Comparison of ENCODE assay signal across 9 mouse cellular contexts in the genomic region with DNA sequence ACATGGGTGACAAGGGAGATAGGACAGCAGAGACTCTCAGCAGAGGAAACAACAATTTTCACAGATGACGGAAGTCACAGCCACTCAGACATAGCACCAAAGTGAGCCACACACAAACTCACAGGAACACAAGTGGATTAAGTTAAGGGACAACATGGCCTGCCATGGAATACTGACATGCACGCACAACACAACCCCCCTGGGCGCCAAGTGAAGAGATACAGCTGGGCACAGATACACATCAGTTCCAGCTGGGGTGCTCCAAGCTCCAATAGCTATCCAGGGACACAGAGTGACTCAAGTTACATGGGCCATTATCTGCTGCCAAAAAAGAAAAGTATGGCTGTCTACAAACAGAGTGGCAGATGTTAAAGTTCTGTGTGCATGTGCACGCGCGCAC. TPM values are rescaled to one million over a fixed set of nuclear protein-coding genes. Genes with fewer than 3 reads are reported as not detected.
DNase-seq lines count a peak whose midpoint lies in the region; ATAC-seq and TF ChIP-seq lines count a peak whose summit lies in the region.
"Had no signal": no experiment of that assay in that cellular context is flagged by ENCODE, and none has a peak within 500 bp of the region (broad histone marks: within the 10 kb centered on the region; RNA-seq: fewer than 3 reads in every experiment).

No protein-coding gene starts in this region.

- H3K4me3 ChIP-seq in megakaryocyte, embryonic 14.5 days (replicated peaks): peak overlapping the region; percentile 91
- H3K4me3 ChIP-seq in heart, embryonic 14.5 days (ENCODE audit: control insufficient read depth in 1 of 2, insufficient read depth in 1 of 2, low read depth in 1 of 2, low read length in 2 of 2): peak overlapping the region; percentile 51 to 56
- H3K4me3 ChIP-seq in liver, embryonic 11.5 days (ENCODE audit: low read depth, low read length): peak overlapping the region; percentile 59
- H3K4me3 ChIP-seq in olfactory bulb, adult 2 months (ENCODE audit: insufficient read depth, low read depth, low read length): 0 out of 2 replicates have a peak overlapping the region, but pooled peaks have one; percentile 45

- no peaks in the 10 kb centered on the region for H3K36me3 ChIP-seq in megakaryocyte, embryonic 14.5 days (replicated peaks; ENCODE audit: low read length)
- H3K36me3 ChIP-seq in heart, embryonic 14.5 days (ENCODE audit: control insufficient read depth, insufficient read depth, low read length): no peaks in the 10 kb centered on the region
- no peaks in the 10 kb centered on the region for H3K36me3 ChIP-seq in liver, embryonic 11.5 days (ENCODE audit: control insufficient read depth, insufficient read depth, low read length)

- no peak for TF ChIP-seq CTCF in olfactory bulb, adult 2 months (IDR thresholded peaks at IDR 0.05; ENCODE audit: insufficient read depth, low read depth, low read length)

- peaks cover 70% of the 10 kb centered on the region for H3K4me1 ChIP-seq in megakaryocyte, embryonic 14.5 days
- peaks cover 14 to 20% of the 10 kb centered on the region in 2 experiments; a peak in 3 of 4 replicates for H3K4me1 ChIP-seq in heart, embryonic 14.5 days (ENCODE audit: control insufficient read depth in 2 of 2, insufficient read depth in 2 of 2, low read length in 2 of 2)
- peaks cover 29% of the 10 kb centered on the region for H3K4me1 ChIP-seq in liver, embryonic 11.5 days (replicated peaks; ENCODE audit: control insufficient read depth, insufficient read depth, low read length)
- peaks cover 12% of the 10 kb centered on the region for H3K4me1 ChIP-seq in olfactory bulb, adult 2 months (ENCODE audit: control insufficient read depth, insufficient read depth, low read length)

- WGBS in heart, embryonic 14.5 days: 82% methylated on average over 6 of the region's 6 CpGs
- 78% methylated on average over 6 of the region's 6 CpGs for WGBS in liver, embryonic 11.5 days
- 89% methylated on average over 6 of the region's 6 CpGs for WGBS in olfactory bulb, adult 2 months

- no peak for TF ChIP-seq POLR2A in olfactory bulb, adult 2 months (IDR thresholded peaks at IDR 0.05; ENCODE audit: insufficient read depth, low read depth, low read length)

- no peak for DNase-seq in liver, embryonic 11.5 days (ENCODE audit: low spot score)
- DNase-seq in spleen, adult 18-20 months: no peak
- DNase-seq in spleen, postnatal 4 days (ENCODE audit: low spot score in 2 of 2): no peak
- DNase-seq in thymus, postnatal 10 days (ENCODE audit: low spot score in 2 of 2): no peak
- DNase-seq: thymus, adult 18-20 months had no signal

- 0 out of 4 replicates have a peak overlapping the region, but pooled peaks of 1 of the 2 experiments have one; percentile 14 for H3K27ac ChIP-seq in heart, embryonic 14.5 days (replicated peaks in 1 of 2; ENCODE audit: control insufficient read depth in 1 of 2, insufficient read depth in 1 of 2, low read depth in 2 of 2, low read length in 2 of 2)
- peak overlapping the region; percentile 38; the same call in 1 of the 2 replicates for H3K27ac ChIP-seq in liver, embryonic 11.5 days (ENCODE audit: low read depth, low read length)
- H3K27ac ChIP-seq in olfactory bulb, adult 2 months (ENCODE audit: insufficient read depth, low read depth, low read length): no peak overlapping the region

- no peak for ATAC-seq in megakaryocyte, adult 5-6 weeks (ENCODE audit: poor library complexity, severe bottlenecking)
- ATAC-seq in heart, embryonic 14.5 days (ENCODE audit: insufficient number of reproducible peaks, insufficient read depth, low FRiP score, low read depth): no peak
- no peak for ATAC-seq in liver, embryonic 11.5 days (replicated peaks; ENCODE audit: low FRiP score)

- H3K4me2 ChIP-seq in heart, embryonic 14.5 days (ENCODE audit: low read length): peak overlapping the region; percentile 83
- peak overlapping the region; percentile 81 for H3K4me2 ChIP-seq in liver, embryonic 11.5 days

- H3K27me3 ChIP-seq in megakaryocyte, embryonic 14.5 days (replicated peaks): peaks cover 55% of the 10 kb centered on the region
- H3K27me3 ChIP-seq in heart, embryonic 14.5 days (ENCODE audit: control insufficient read depth, insufficient read depth, low read length): peaks cover 21% of the 10 kb centered on the region
- H3K27me3 ChIP-seq in liver, embryonic 11.5 days (replicated peaks; ENCODE audit: control insufficient read depth, insufficient read depth, low read length): no peaks in the 10 kb centered on the region; the same call in none of the 2 replicates

- H3K9ac ChIP-seq in heart, embryonic 14.5 days (ENCODE audit: low read length): peak overlapping the region; percentile 65
- H3K9ac ChIP-seq in liver, embryonic 11.5 days (ENCODE audit: low read depth, low read length): peak overlapping the region; percentile 55

- peaks cover 5% of the 10 kb centered on the region; the same call in 1 of the 2 replicates for H3K9me3 ChIP-seq in megakaryocyte, embryonic 14.5 days
- H3K9me3 ChIP-seq in heart, embryonic 14.5 days (ENCODE audit: control insufficient read depth, low read length): no peaks in the 10 kb centered on the region
- H3K9me3 ChIP-seq in liver, embryonic 11.5 days (ENCODE audit: control insufficient read depth, low read length): no peaks in the 10 kb centered on the region

RNA-seq across cellular contexts. Expression of a gene that starts 0.7 kb away (rescaled TPM):
- polyA plus RNA-seq in megakaryocyte, embryonic 14.5 days (2012; ENCODE audit: insufficient read depth, low replicate concordance): 12.7 and 22.8 TPM in 2 replicates
- not detected in 2 replicates for total RNA-seq in megakaryocyte, adult 5-6 weeks (2015)
- total RNA-seq in megakaryocyte, adult 5-6 weeks (2017): not detected in 2 replicates
- 11.8 TPM in 2 replicates for polyA plus RNA-seq in heart, embryonic 14.5 days (2014; fragmentation: Nextera tagmentation; extraction: Ambion mirVana)
- polyA plus RNA-seq in liver, embryonic 11.5 days (2014; fragmentation: Nextera tagmentation; extraction: Ambion mirVana): 6.0 and 6.9 TPM in 2 replicates
- not detected in 2 replicates for polyA plus RNA-seq in olfactory bulb, adult 2 months (2012; ENCODE audit: insufficient read depth, insufficient read length, low replicate concordance, missing spikeins)

RNA-seq across cellular contexts. Expression of a gene that starts 8.1 kb away (rescaled TPM):
- polyA plus RNA-seq in megakaryocyte, embryonic 14.5 days (2012; ENCODE audit: insufficient read depth, low replicate concordance): 19.9 and 37.0 TPM in 2 replicates
- 6.1 and 7.3 TPM in 2 replicates for total RNA-seq in megakaryocyte, adult 5-6 weeks (2015)
- 2.6 and 5.3 TPM in 2 replicates for total RNA-seq in megakaryocyte, adult 5-6 weeks (2017)
- 93.5 and 98.5 TPM in 2 replicates for polyA plus RNA-seq in heart, embryonic 14.5 days (2014; fragmentation: Nextera tagmentation; extraction: Ambion mirVana)
- 51.6 and 53.7 TPM in 2 replicates for polyA plus RNA-seq in liver, embryonic 11.5 days (2014; fragmentation: Nextera tagmentation; extraction: Ambion mirVana)
- polyA plus RNA-seq in olfactory bulb, adult 2 months (2012; ENCODE audit: insufficient read depth, insufficient read length, low replicate concordance, missing spikeins): not detected in 2 replicates

RNA-seq across cellular contexts. Expression of a gene that starts 13.9 kb away (rescaled TPM):
- 1.2 TPM in 1 of 2 replicates, not detected in the other for polyA plus RNA-seq in megakaryocyte, embryonic 14.5 days (2012; ENCODE audit: insufficient read depth, low replicate concordance)
- total RNA-seq in megakaryocyte, adult 5-6 weeks (2015): not detected in 2 replicates
- not detected in 2 replicates for total RNA-seq in megakaryocyte, adult 5-6 weeks (2017)
- polyA plus RNA-seq in heart, embryonic 14.5 days (2014; fragmentation: Nextera tagmentation; extraction: Ambion mirVana): 0.54 and 1.5 TPM in 2 replicates
- 6.1 and 7.5 TPM in 2 replicates for polyA plus RNA-seq in liver, embryonic 11.5 days (2014; fragmentation: Nextera tagmentation; extraction: Ambion mirVana)
- polyA plus RNA-seq in olfactory bulb, adult 2 months (2012; ENCODE audit: insufficient read depth, insufficient read length, low replicate concordance, missing spikeins): not detected in 2 replicates

RNA-seq across cellular contexts. Expression of a gene that starts 41.6 kb away (rescaled TPM):
- polyA plus RNA-seq in megakaryocyte, embryonic 14.5 days (2012; ENCODE audit: insufficient read depth, low replicate concordance): 0.46 TPM in 1 of 2 replicates, not detected in the other
- total RNA-seq in megakaryocyte, adult 5-6 weeks (2015): not detected in 2 replicates
- total RNA-seq in megakaryocyte, adult 5-6 weeks (2017): 0.37 and 2.4 TPM in 2 replicates
- 5.9 and 7.7 TPM in 2 replicates for polyA plus RNA-seq in heart, embryonic 14.5 days (2014; fragmentation: Nextera tagmentation; extraction: Ambion mirVana)
- polyA plus RNA-seq in liver, embryonic 11.5 days (2014; fragmentation: Nextera tagmentation; extraction: Ambion mirVana): 3.2 and 4.4 TPM in 2 replicates
- not detected in 2 replicates for polyA plus RNA-seq in olfactory bulb, adult 2 months (2012; ENCODE audit: insufficient read depth, insufficient read length, low replicate concordance, missing spikeins)

RNA-seq across cellular contexts. Expression of a gene that starts 51.7 kb away (rescaled TPM):
- polyA plus RNA-seq in megakaryocyte, embryonic 14.5 days (2012; ENCODE audit: insufficient read depth, low replicate concordance): 1,324 and 2,330 TPM in 2 replicates
- 36.2 and 38.0 TPM in 2 replicates for total RNA-seq in megakaryocyte, adult 5-6 weeks (2015)
- 19.1 and 21.8 TPM in 2 replicates for total RNA-seq in megakaryocyte, adult 5-6 weeks (2017)
- polyA plus RNA-seq in heart, embryonic 14.5 days (2014; fragmentation: Nextera tagmentation; extraction: Ambion mirVana): 105 and 114 TPM in 2 replicates
- polyA plus RNA-seq in liver, embryonic 11.5 days (2014; fragmentation: Nextera tagmentation; extraction: Ambion mirVana): 95.7 and 101 TPM in 2 replicates
- polyA plus RNA-seq in olfactory bulb, adult 2 months (2012; ENCODE audit: insufficient read depth, insufficient read length, low replicate concordance, missing spikeins): not detected in 2 replicates
